Mouse (Mus musculus): ENCODE measurements around the gene Vps54.
"Not testable (repeated sequence)": the region's sequence is repeated elsewhere in the genome, so short reads cannot be mapped to it uniquely, and the experiment has no call there.

Vps54 gene

DNA sequence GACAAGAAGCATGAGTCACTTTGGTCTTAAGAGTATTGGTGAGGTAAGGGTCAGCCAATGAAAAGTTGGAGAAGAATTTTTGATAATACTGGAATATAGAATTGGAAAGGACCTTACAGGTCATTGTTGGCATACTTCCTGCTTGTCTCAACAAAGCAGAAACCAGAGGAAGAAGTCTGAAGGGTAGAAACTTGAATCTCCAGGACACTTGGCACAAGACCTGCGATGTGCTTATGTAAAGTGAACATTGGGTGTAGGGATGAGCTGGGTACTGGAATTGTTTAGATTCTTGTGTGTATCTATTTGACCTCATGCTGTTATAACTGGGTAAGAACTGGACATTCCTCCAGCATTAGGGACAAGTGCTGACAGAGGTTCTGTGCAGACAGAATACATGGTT is 2.3 kb downstream of the Vps54 start:
- DNase-seq (ENCODE audit: low spot score): no peak

DNA sequence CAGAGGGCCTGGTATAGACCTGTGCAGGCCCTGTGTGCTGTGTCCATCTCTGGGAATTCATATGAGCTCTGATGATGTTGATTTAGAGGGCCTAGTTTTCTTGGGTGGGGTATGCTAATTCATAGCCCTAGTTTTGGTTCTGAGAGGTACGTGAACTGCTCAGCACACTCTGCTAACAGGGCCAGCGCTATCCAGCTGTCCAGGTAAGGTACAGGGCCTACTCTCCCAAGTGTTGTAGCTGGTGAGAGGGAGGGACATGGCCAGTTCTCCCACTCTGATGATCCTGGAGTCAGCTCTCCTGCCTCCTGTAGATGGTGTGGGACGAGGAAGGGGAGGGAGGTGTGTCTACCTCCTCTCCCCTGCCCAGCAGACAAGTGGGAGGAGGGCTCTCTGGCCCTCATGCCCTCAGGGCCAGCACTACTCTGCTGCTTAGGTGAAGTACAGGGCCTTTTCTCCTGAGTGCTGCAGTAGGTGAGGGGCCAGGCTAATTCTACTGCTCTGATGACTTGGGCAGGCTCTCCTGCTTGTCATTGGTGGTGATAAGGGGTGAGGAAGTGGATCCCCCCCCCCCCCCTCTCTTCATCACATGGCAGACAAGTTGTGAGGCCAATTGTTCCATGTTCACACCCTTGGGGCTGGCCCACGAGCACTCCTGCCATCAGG is 8.3 kb downstream of the Vps54 start:
- DNase-seq (ENCODE audit: low spot score): no peak

DNA sequence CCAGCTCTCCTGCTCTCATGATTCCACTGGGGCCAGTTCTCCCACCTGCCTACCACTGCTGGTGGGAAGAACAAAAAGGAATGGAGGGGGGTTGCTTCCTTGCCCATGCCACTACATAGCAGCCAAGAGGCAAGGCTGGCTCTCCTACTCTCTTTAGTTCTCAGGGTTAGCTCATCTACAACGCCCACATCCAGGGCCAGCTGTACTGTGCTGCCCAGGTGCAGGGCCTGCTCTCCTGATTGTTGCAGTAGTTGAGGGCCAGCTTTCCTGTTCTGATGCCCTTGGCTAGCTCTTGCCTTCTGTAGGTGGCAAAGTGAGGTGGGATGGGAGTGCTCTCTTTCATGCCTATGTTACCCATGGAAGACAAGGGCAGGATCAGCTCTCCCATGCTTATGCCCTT is 8.9 kb downstream of the Vps54 start:
- DNase-seq (ENCODE audit: low spot score): no peak

DNA sequence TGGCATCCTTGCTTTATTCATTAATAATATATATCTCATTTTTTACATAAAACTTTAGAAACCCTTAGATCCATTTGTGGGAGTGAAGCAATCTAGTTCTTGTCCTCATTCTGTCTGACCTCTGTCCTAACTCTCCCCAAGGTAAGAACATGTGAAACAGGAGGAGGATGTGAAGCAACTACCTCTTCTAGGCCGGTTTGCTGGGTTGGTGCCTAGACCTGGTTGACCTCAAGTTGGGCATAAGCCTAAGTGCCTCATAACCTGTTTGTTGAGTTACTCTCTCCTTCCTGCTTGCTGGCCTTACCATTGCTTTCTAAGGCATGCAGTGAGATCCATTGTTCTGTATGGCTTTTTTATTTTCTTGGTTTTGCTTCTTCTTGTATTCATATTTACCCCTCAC is 11.3 kb downstream of the Vps54 start:
- no peak for DNase-seq (ENCODE audit: low spot score)

DNA sequence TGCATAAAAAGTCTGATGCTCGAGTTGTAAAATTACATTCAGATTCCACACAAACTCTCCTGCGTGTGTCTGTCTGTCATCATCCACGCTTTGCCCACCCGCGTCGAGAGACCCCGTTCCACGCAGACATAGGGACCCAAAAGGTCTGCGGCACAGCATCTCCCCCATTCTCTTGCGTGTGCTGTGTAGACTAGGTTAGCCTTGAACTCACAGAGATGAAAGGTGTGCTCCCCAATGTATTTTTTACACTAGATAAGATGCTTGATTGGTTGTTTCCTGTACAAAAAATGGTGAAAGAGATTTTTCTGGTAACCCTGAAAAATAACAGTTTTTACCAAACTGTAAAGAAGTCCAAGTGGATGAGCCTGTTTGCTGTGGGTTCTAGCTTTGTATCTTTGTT is 19.5 kb downstream of the Vps54 start:
- not testable (repeated sequence) for DNase-seq (ENCODE audit: low spot score)

DNA sequence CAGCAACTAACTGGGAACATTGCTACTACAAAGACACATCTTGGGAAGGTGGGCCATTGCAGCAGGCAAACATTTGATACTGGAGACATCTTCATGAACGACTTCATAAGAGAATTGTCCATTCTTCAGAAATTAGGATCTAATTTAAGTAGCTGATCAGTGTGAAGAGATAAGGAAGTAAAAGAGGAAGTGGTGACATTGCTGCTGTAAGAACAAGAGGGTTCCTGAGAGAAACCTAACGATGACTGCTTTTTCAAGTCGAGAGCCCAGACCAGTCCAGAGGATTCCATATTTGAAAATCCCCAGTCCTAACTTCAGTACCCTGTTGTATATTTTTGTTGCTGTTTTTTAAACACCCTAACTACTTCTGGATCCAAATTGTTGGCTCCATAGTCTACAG is 26.3 kb downstream of the Vps54 start:
- no peak for DNase-seq (ENCODE audit: low spot score)

DNA sequence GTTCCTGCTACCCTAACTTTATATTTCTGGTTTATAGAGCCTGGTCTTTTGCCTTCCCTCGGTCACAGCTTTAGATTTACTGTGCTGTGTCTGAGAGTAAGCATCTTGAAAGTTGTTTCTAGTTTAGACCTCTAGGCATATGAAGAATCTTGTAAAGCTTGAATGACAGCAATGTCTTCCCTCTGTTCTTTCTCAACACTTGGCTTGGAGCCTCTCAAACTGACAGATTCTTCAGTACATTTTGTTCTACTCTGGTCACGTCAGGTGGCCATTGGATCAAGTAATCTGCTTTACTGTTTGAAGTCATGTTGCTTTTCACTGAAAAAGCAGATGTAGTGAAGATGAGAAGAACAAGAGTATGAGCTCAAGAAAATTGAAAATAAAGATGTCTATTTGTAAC is 37.1 kb downstream of the Vps54 start:
- no peak for DNase-seq (ENCODE audit: low spot score)

- DNase-seq (ENCODE audit: low spot score): no peak
These were observed 47.3 kb downstream of the Vps54 start for GRCm38 (mm10) chr11:21286391-21286790.

- DNase-seq (ENCODE audit: low spot score): not testable (repeated sequence)
These were observed 49.1 kb downstream of the Vps54 start for GRCm38 (mm10) chr11:21288153-21288552.

DNA sequence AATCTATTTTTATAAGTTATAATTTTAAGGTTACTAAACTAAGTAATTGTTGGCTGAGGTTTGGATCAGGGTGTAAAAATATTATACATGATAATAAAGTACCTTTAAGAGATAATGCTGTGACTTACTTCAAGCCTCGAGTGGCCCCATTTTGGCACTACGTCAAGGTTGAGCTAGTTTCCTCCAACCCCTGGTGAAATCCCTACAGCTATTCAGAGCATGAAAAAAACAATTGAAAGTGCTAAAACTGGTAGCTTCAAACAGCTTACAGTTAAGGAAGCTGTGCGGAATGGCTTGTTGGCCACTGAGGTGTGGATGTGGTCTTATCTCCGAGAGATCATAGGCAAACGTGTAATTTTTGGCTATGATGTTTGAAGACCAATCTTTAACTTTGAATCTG is 56.4 kb downstream of the Vps54 start:
- DNase-seq (ENCODE audit: low spot score): no peak

GRCm38 (mm10) chr11:21303619-21304018 is 64.5 kb downstream of the Vps54 start:
- no peak for DNase-seq (ENCODE audit: low spot score)

GRCm38 (mm10) chr11:21307078-21307668 is 68.1 kb downstream of the Vps54 start:
- DNase-seq (ENCODE audit: low spot score): no peak

DNA sequence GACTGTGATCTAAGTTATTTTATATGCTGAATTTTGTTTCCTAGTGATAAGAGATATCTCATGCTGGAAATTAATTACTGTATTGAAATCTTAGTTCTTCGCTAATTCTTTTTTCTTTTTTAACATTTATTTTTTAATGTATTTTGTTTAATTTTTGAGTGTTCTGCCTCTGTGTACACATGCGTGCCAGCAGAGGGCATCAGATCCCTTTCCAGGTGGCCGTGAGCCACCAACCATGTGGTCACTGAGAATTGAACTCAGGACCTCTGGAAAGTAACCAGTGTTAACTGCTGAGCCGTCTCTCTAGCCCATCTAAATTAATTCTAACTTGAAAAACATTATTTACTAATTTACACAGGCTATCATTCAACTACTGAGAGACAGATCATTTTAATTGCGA is 69.0 kb downstream of the Vps54 start:
- no peak for DNase-seq (ENCODE audit: low spot score)

DNA sequence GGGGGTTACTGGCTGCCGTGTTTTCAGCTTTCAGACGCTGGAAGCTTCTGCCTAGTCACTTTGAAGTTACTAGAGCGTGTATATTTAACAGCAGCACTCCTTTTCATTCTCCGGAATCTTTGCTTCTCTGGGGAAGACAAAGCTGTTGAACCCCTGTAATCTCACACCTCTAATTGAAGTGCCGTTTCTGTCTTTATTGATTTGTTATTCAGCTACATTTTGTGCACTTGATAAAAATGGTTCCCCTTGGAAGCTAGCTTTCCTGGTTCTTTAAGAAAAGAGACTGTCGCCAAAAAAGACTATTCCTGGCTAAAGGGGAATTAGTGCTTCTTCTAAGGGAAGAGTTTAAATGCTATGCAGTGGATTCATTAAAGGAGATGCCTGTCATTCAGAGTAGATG is 70.4 kb downstream of the Vps54 start:
- no peak for DNase-seq (ENCODE audit: low spot score)

- no peak for DNase-seq (ENCODE audit: low spot score)
These were observed 75.0 kb downstream of the Vps54 start for GRCm38 (mm10) chr11:21313922-21314657.

DNA sequence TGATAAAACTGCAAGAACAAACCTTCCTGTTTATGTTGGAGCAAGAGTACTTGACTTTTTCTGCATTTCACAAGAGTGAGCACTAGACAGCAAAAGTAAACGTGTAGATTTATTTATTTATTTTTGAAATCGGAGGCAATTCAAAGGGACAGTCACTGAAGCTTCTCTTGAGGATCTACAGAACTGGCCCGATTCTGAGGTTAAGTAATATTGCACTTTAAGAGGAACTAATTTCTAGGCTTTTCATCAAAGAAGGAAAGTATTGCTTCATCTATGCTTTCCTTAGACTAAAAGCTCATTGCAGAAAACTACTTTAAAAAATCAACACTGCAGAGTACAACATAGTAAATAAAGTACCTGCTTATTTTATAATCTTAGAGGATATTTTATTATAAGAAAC is 82.5 kb downstream of the Vps54 start:
- no peak for DNase-seq (ENCODE audit: low spot score)

- no peak for DNase-seq (ENCODE audit: low spot score)
These were observed 83.3 kb downstream of the Vps54 start for GRCm38 (mm10) chr11:21322349-21322748.

DNA sequence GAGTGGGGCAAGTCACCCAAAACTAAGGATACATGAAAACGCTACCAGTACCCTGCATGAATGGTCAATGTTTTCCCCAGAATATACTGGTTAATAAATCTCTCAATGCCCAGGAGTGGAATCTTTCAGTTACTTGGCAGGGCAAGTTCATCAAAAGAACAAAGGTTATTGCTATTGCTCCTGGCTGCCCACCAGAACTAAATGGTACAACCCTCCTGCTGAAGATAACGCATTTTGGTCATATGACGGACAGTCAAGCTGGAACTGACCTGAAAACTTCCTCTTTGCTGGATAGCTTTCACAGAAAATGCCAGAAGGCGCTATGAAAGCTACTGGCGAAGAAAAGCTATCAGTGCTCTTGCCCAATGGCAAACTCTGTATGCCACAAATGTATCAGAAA is 86.7 kb downstream of the Vps54 start:
- no peak for DNase-seq (ENCODE audit: low spot score)

DNA sequence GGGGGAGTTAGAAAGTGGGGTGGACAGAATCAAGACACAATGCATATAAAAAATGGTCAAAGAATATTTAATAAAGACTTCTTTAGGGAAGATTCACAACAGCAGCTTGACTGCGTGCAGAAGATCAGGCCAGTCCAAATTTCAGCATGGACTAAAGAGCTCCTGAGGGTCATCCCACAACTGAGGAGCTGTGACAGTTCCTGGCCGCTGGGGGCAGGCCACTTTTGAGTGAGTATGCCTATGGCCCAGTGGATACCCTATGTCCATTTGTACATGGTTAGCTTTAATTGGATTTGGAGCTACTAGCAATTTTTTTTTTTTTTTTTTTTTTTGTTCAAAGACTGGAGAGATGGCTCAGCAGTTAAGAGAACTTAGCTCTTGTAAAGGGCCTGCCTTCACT is 87.7 kb downstream of the Vps54 start:
- no peak for DNase-seq (ENCODE audit: low spot score)

DNA sequence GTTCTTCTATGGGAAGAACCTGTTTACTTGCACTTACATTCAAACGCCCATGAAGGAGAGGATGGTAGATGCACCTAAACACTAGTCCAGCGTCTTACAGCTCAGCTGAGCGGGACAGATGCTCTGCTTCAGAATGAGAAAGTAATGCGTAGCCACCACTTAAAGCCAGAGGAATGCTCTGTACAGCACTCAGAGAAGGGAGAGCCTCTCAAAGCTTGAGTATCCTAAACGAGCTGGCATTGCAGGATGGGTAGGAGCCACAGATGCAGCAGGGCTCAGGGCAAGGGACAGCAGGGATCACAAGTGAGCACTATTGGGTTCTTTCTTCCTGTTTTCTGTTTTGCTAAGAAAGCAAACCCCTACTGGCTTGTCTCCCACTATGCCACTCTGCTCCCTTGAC is 88.4 kb downstream of the Vps54 start:
- DNase-seq (ENCODE audit: low spot score): no peak

- no peak for DNase-seq (ENCODE audit: low spot score)
These were observed 89.1 kb downstream of the Vps54 start for GRCm38 (mm10) chr11:21328141-21328540.

DNA sequence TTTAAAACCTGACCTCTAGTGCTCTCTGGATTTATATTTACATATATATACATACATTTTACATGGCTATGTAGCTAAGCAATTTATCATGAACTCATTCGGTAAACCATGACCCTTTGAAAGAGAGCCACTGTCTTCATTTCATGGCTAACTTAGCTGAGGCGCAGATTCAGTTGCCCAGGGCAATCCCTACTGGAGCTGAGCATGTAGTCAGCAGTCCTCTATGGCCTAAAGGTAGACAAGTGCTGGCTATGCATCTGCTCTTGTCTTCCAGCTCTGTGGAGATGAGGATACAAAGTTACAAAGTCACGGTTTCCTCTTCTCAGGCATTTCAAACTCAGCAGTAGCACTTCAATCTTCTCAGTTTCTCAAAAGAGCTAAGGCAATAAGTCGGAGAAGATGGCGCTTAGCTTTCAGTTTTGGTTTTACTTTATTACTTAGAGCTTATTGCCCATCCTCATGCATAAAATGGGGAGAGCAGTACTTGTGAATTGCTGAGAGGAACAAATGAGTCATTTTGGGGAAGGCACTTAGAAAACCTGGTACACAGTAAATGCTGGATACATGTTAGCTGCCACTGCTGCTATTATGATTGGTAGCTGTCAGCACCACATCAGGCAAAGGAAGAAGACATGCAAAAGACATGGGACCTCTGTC is 93.7 kb downstream of the Vps54 start:
- no peak for DNase-seq (ENCODE audit: low spot score)

GRCm38 (mm10) chr11:21337855-21338254 is 98.8 kb downstream of the Vps54 start:
- DNase-seq (ENCODE audit: low spot score): no peak
